18 mouse cellular contexts compared by ENCODE assay signal in the genomic region with DNA sequence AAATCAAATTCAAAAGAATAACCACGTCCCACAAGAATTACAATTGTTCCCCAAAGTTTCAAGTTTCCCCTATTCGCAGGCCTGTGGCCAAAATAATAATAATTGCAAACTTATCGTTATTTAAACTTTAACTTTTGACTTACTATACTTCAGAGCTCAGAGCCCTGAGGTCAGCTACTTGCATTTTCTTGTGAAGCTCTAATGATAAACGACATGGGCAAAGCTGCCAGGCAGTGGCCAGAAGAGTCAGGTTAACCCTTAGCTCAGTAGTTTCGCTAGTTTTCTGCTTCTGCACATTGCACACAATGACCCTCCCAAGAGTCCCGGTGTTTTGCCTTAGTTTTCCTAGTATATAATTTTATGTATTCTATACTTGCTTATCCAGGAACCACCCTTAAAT. TPM values are rescaled to one million over a fixed set of nuclear protein-coding genes. Genes with fewer than 3 reads are reported as not detected.
"Had no signal": no experiment of that assay in that cellular context is flagged by ENCODE, and none has a peak within 500 bp of the region (broad histone marks: within the 10 kb centered on the region; RNA-seq: fewer than 3 reads in every experiment).

No protein-coding gene starts in this region.

RNA-seq across cellular contexts. Expression of a gene that starts 1.7 kb away (rescaled TPM):
- polyA plus RNA-seq: cerebellum, adult 2 months; cortical plate, adult 2 months; embryonic facial prominence, embryonic 10.5 days; embryonic facial prominence, embryonic 11.5 days; embryonic facial prominence, embryonic 12.5 days; embryonic facial prominence, embryonic 13.5 days; embryonic facial prominence, embryonic 14.5 days; embryonic facial prominence, embryonic 15.5 days; erythroblast, embryonic 14.5 days; forebrain, embryonic 10.5 days; forebrain, embryonic 11.5 days; forebrain, embryonic 12.5 days; forebrain, embryonic 13.5 days; forebrain, embryonic 14.5 days; forebrain, embryonic 15.5 days; forebrain, embryonic 16.5 days; forebrain, postnatal 0 days; frontal cortex, adult 2 months had no signal

RNA-seq across cellular contexts. Expression of a gene that starts 6.7 kb away (rescaled TPM):
- polyA plus RNA-seq: embryonic facial prominence, embryonic 15.5 days; erythroblast, embryonic 14.5 days; frontal cortex, adult 2 months had no signal
